Mouse (Mus musculus): ENCODE data around the gene Git1. TPM values are rescaled to one million over a fixed set of nuclear protein-coding genes. Genes with fewer than 3 reads are reported as not detected.

Gene Git1
- polyA plus RNA-seq, 1 experiment = 4.5 TPM

- peaks cover 82% of the 10 kb centered on the region for H3K27me3 ChIP-seq (ENCODE audit: control insufficient read depth)
- peaks cover 14% of the 10 kb centered on the region for H3K4me1 ChIP-seq (ENCODE audit: control insufficient read depth)
- no peak for TF ChIP-seq TAL1 (IDR thresholded peaks at IDR 0.05; ENCODE audit: low read length)
- TF ChIP-seq GATA1 (IDR thresholded peaks at IDR 0.05; ENCODE audit: low read length) = no peak
- H3K36me3 ChIP-seq (ENCODE audit: control insufficient read depth) = no peaks in the 10 kb centered on the region
- no peaks in the 10 kb centered on the region; the same call in 1 of the 2 replicates for H3K9me3 ChIP-seq (ENCODE audit: control insufficient read depth, low read length)
- peak within 1 kb of the TSS; percentile 48 for H3K4me3 ChIP-seq (replicated peaks)
These were observed 30.9 kb upstream of the Git1 start, which contains the start of gene Coro6 for GRCm38 (mm10) chr11:77462283-77463100. Gene Coro6 (plus strand): TSS chr11:77462411.

GRCm38 (mm10) chr11:77463101-77463445 is 30.3 kb upstream of the Git1 start:
- H3K9me3 ChIP-seq (ENCODE audit: control insufficient read depth, low read length) = no peaks in the 10 kb centered on the region; the same call in 1 of the 2 replicates
- TF ChIP-seq TAL1 (IDR thresholded peaks at IDR 0.05; ENCODE audit: low read length) (no peak), GATA1 (IDR thresholded peaks at IDR 0.05; ENCODE audit: low read length) (no peak)
- no peak overlapping the region for H3K4me3 ChIP-seq (replicated peaks)
- H3K27me3 ChIP-seq (ENCODE audit: control insufficient read depth) = peaks cover 87% of the 10 kb centered on the region
- peaks cover 19% of the 10 kb centered on the region for H3K4me1 ChIP-seq (ENCODE audit: control insufficient read depth)
- no peaks in the 10 kb centered on the region for H3K36me3 ChIP-seq (ENCODE audit: control insufficient read depth)

- Histone ChIP-seq H3K4me1 (ENCODE audit: control insufficient read depth) (peaks cover 19% of the 10 kb centered on the region), H3K27me3 (ENCODE audit: control insufficient read depth) (peaks cover 92% of the 10 kb centered on the region), H3K36me3 (ENCODE audit: control insufficient read depth) (no peaks in the 10 kb centered on the region), H3K9me3 (ENCODE audit: control insufficient read depth, low read length) (no peaks in the 10 kb centered on the region; the same call in 1 of the 2 replicates), H3K4me3 (replicated peaks) (no peak overlapping the region)
- no peak for TF ChIP-seq GATA1 (IDR thresholded peaks at IDR 0.05; ENCODE audit: low read length)
- TF ChIP-seq TAL1 (IDR thresholded peaks at IDR 0.05; ENCODE audit: low read length) = no peak
These were observed 29.6 kb upstream of the Git1 start for GRCm38 (mm10) chr11:77463786-77464185.

- Histone ChIP-seq H3K4me1 (ENCODE audit: control insufficient read depth) (peaks cover 19% of the 10 kb centered on the region), H3K4me3 (replicated peaks) (no peak overlapping the region), H3K36me3 (ENCODE audit: control insufficient read depth) (no peaks in the 10 kb centered on the region), H3K27me3 (ENCODE audit: control insufficient read depth) (peaks cover 86% of the 10 kb centered on the region), H3K9me3 (ENCODE audit: control insufficient read depth, low read length) (no peaks in the 10 kb centered on the region; the same call in 1 of the 2 replicates)
- TF ChIP-seq GATA1 (IDR thresholded peaks at IDR 0.05; ENCODE audit: low read length) (no peak), TAL1 (IDR thresholded peaks at IDR 0.05; ENCODE audit: low read length) (no peak)
These were observed 28.7 kb upstream of the Git1 start for GRCm38 (mm10) chr11:77464684-77465083.

GRCm38 (mm10) chr11:77465111-77465510 is 28.3 kb upstream of the Git1 start:
- Histone ChIP-seq H3K4me1 (ENCODE audit: control insufficient read depth) (peaks cover 19% of the 10 kb centered on the region), H3K9me3 (ENCODE audit: control insufficient read depth, low read length) (no peaks in the 10 kb centered on the region; the same call in 1 of the 2 replicates), H3K27me3 (ENCODE audit: control insufficient read depth) (peaks cover 85% of the 10 kb centered on the region), H3K36me3 (ENCODE audit: control insufficient read depth) (no peaks in the 10 kb centered on the region), H3K4me3 (replicated peaks) (no peak overlapping the region)
- TF ChIP-seq TAL1 (IDR thresholded peaks at IDR 0.05; ENCODE audit: low read length) (no peak), GATA1 (IDR thresholded peaks at IDR 0.05; ENCODE audit: low read length) (no peak)

- peaks cover 71% of the 10 kb centered on the region for H3K27me3 ChIP-seq (ENCODE audit: control insufficient read depth)
- H3K4me3 ChIP-seq (replicated peaks) = no peak overlapping the region
- no peaks in the 10 kb centered on the region; the same call in 1 of the 2 replicates for H3K36me3 ChIP-seq (ENCODE audit: control insufficient read depth)
- peaks cover 19% of the 10 kb centered on the region for H3K4me1 ChIP-seq (ENCODE audit: control insufficient read depth)
- no peak for TF ChIP-seq GATA1 (IDR thresholded peaks at IDR 0.05; ENCODE audit: low read length)
- TF ChIP-seq TAL1 (IDR thresholded peaks at IDR 0.05; ENCODE audit: low read length) = no peak
- H3K9me3 ChIP-seq (ENCODE audit: control insufficient read depth, low read length) = no peaks in the 10 kb centered on the region; the same call in 1 of the 2 replicates
These were observed 26.8 kb upstream of the Git1 start for GRCm38 (mm10) chr11:77466544-77466943.

- Histone ChIP-seq H3K36me3 (ENCODE audit: control insufficient read depth) (peaks cover 2% of the 10 kb centered on the region), H3K4me3 (replicated peaks) (no peak overlapping the region), H3K9me3 (ENCODE audit: control insufficient read depth, low read length) (no peaks in the 10 kb centered on the region; the same call in 1 of the 2 replicates), H3K27me3 (ENCODE audit: control insufficient read depth) (peaks cover 65% of the 10 kb centered on the region), H3K4me1 (ENCODE audit: control insufficient read depth) (peaks cover 17% of the 10 kb centered on the region)
- TF ChIP-seq TAL1 (IDR thresholded peaks at IDR 0.05; ENCODE audit: low read length) (no peak), GATA1 (IDR thresholded peaks at IDR 0.05; ENCODE audit: low read length) (no peak)
These were observed 26.2 kb upstream of the Git1 start for GRCm38 (mm10) chr11:77467157-77467556.

GRCm38 (mm10) chr11:77467784-77468183 is 25.6 kb upstream of the Git1 start:
- TF ChIP-seq TAL1 (IDR thresholded peaks at IDR 0.05; ENCODE audit: low read length) = no peak
- TF ChIP-seq GATA1 (IDR thresholded peaks at IDR 0.05; ENCODE audit: low read length) = no peak
- Histone ChIP-seq H3K4me3 (replicated peaks) (no peak overlapping the region), H3K4me1 (ENCODE audit: control insufficient read depth) (peaks cover 12% of the 10 kb centered on the region), H3K36me3 (ENCODE audit: control insufficient read depth) (peaks cover 6% of the 10 kb centered on the region), H3K27me3 (ENCODE audit: control insufficient read depth) (peaks cover 59% of the 10 kb centered on the region), H3K9me3 (ENCODE audit: control insufficient read depth, low read length) (no peaks in the 10 kb centered on the region)

- peaks cover 6% of the 10 kb centered on the region for H3K36me3 ChIP-seq (ENCODE audit: control insufficient read depth)
- H3K9me3 ChIP-seq (ENCODE audit: control insufficient read depth, low read length) = no peaks in the 10 kb centered on the region
- TF ChIP-seq GATA1 (IDR thresholded peaks at IDR 0.05; ENCODE audit: low read length) (no peak), TAL1 (IDR thresholded peaks at IDR 0.05; ENCODE audit: low read length) (no peak)
- H3K27me3 ChIP-seq (ENCODE audit: control insufficient read depth) = peaks cover 52% of the 10 kb centered on the region
- H3K4me3 ChIP-seq (replicated peaks) = no peak overlapping the region
- H3K4me1 ChIP-seq (ENCODE audit: control insufficient read depth) = peaks cover 10% of the 10 kb centered on the region
These were observed 25.0 kb upstream of the Git1 start for GRCm38 (mm10) chr11:77468397-77468796.

All from erythroblast, embryonic 14.5 days (primary cell).